Mouse (Mus musculus) CH12.LX (cell line): ENCODE data around the gene Syne3.

Experiments used
- BHLHE40 ChIP-seq: IDR thresholded peaks from 2 replicates; pipeline ENCODE4 v1.6.1; 2011; ENCODE audit warnings: mild to moderate bottlenecking, low read depth, low read length, improper control_type of control experiment
- CTCF ChIP-seq, 2 experiments: IDR thresholded peaks in 1 of 2; conservative IDR thresholded peaks in 1 of 2; 2 replicates each; pipeline ENCODE4 v1.5.1; 2011 to 2012; ENCODE audit warnings: low read depth in 2 of 2, low read length in 2 of 2, improper control_type of control experiment in 1 of 2, inconsistent platforms in 1 of 2, mild to moderate bottlenecking in 1 of 2, moderate library complexity in 1 of 2
- EP300 ChIP-seq: IDR thresholded peaks from 2 replicates; pipeline ENCODE4 v1.6.1; 2011; ENCODE audit warnings: low read length, improper control_type of control experiment
- ETS1 ChIP-seq: conservative IDR thresholded peaks from 2 replicates; pipeline ENCODE4 v1.6.1; 2012; ENCODE audit warnings: low read depth, mild to moderate bottlenecking, inconsistent platforms, low read length, improper control_type of control experiment, moderate library complexity
- HCFC1 ChIP-seq: IDR thresholded peaks from 2 replicates; pipeline ENCODE4 v1.6.1; 2012; ENCODE audit warnings: low read depth, mild to moderate bottlenecking, inconsistent platforms, low read length, improper control_type of control experiment
- JUND ChIP-seq: conservative IDR thresholded peaks from 2 replicates; pipeline ENCODE4 v1.6.1; 2011; ENCODE audit warnings: low read depth, low read length, improper control_type of control experiment
- MAFK ChIP-seq: IDR thresholded peaks from 2 replicates; pipeline ENCODE4 v1.6.1; 2011; ENCODE audit warnings: low read length, improper control_type of control experiment; ENCODE audit not compliant: insufficient replicate concordance
- POLR2A ChIP-seq: IDR thresholded peaks from 2 replicates; pipeline ENCODE4 v1.6.1; 2011; ENCODE audit warnings: low read depth, mild to moderate bottlenecking, improper control_type of control experiment, low read length
- RAD21 ChIP-seq: IDR thresholded peaks from 2 replicates; pipeline ENCODE4 v1.6.1; 2011; ENCODE audit warnings: low read depth, mild to moderate bottlenecking, low read length, improper control_type of control experiment, moderate library complexity
- RCOR1 ChIP-seq: conservative IDR thresholded peaks from 2 replicates; pipeline ENCODE4 v1.6.1; 2012; ENCODE audit warnings: low read depth, mild to moderate bottlenecking, inconsistent platforms, low read length, improper control_type of control experiment
- SIN3A ChIP-seq: IDR thresholded peaks from 2 replicates; pipeline ENCODE4 v1.6.1; 2012; ENCODE audit warnings: low read length, improper control_type of control experiment, inconsistent platforms
- USF2 ChIP-seq: conservative IDR thresholded peaks from 2 replicates; pipeline ENCODE4 v1.6.1; 2011; ENCODE audit warnings: low read depth, low read length, improper control_type of control experiment
- ZC3H11A ChIP-seq: IDR thresholded peaks from 2 replicates; pipeline ENCODE4 v1.6.1; 2012; ENCODE audit warnings: low read depth, mild to moderate bottlenecking, inconsistent platforms, low read length, improper control_type of control experiment

GRCm38 (mm10) chr12:104956406-104956805 lies 53.2 kb downstream of the Syne3 start:
- TF ChIP-seq EP300 (no peak), RCOR1 (no peak), SIN3A (no peak), ETS1 (no peak), CTCF (conservative IDR thresholded peaks at IDR 0.05 in 1 of 2, IDR thresholded peaks at IDR 0.05 in 1 of 2; ENCODE audit: low read depth in 2 of 2, low read length in 2 of 2) (no peak), HCFC1 (no peak), MAFK (no peak), BHLHE40 (no peak), ZC3H11A (no peak), JUND (no peak), POLR2A (no peak), USF2 (no peak), RAD21 (no peak)
